8 mouse cellular contexts compared by ENCODE assay signal in the genomic region with DNA sequence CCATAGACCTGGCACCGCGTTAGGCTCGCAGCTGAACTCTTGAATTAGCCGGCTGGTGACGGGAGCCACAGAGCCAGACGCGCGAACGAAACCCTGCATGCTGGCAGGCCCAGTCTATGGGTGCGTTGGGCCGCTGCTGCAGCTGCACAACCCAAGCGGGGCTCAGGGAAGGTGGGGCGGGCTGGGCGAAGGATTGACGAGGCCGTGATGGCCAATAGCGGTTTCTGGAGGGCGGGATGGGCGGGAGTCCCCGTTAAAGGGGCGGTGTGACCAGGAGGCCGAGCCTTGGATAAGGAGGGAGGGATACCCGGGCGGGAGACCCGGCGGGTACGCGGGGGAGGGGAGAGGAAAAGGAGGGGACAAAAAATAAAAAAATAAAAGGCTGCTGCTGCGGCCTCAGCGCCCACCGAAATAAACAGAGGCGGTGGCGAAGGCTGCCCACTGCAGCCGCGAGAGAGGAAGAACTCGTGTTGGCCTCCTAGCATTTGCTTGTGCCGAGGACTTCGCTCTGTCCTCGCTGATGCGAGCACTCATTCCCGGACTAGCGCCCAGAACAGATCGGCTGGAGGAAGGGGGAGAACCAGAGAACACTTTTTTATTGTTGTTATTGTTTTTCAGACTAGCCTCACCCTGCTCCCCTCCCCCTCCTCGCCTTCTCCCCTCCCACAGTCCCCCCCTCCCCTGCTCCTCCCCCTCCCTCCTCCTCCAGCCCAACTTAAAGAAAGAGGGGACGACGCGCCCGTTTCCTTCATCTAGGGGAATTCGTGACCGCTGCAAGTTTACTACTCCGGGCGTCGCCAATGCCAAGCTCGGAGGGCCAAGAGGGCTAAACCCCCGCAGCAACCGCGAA. TPM values are rescaled to one million over a fixed set of nuclear protein-coding genes. Genes with fewer than 3 reads are reported as not detected.
DNase-seq lines count a peak whose midpoint lies in the region; ATAC-seq and TF ChIP-seq lines count a peak whose summit lies in the region.

No protein-coding gene starts in this region.

- H3K4me1 ChIP-seq in brown adipose tissue, adult 24 weeks (ENCODE audit: control insufficient read depth, insufficient read depth, insufficient read length, low read length) = peaks cover 4% of the 10 kb centered on the region; the same call in 1 of the 2 replicates
- H3K4me1 ChIP-seq in embryonic facial prominence, embryonic 14.5 days (ENCODE audit: control insufficient read depth, insufficient read depth, low read length) = peaks cover 12% of the 10 kb centered on the region
- H3K4me1 ChIP-seq in limb, embryonic 12.5 days (replicated peaks) = peaks cover 39% of the 10 kb centered on the region
- H3K4me1 ChIP-seq in neural tube, embryonic 15.5 days = peaks cover 29% of the 10 kb centered on the region

- peaks cover 98% of the 10 kb centered on the region for H3K27me3 ChIP-seq in embryonic facial prominence, embryonic 14.5 days (replicated peaks; ENCODE audit: control insufficient read depth, insufficient read depth, low read length)
- H3K27me3 ChIP-seq in limb, embryonic 12.5 days = peaks cover 65% of the 10 kb centered on the region
- peaks cover 52% of the 10 kb centered on the region for H3K27me3 ChIP-seq in neural tube, embryonic 15.5 days (replicated peaks)

- H3K4me3 ChIP-seq in layer of hippocampus, adult 2 months = peak overlapping the region; percentile 60
- peak overlapping the region; percentile 46 for H3K4me3 ChIP-seq in brown adipose tissue, adult 24 weeks (ENCODE audit: insufficient read depth, low read depth, low read length)
- peak overlapping the region; percentile 49 for H3K4me3 ChIP-seq in embryonic facial prominence, embryonic 14.5 days (ENCODE audit: low read depth, low read length)
- H3K4me3 ChIP-seq in limb, embryonic 12.5 days (replicated peaks) = peak overlapping the region; percentile 78
- peak overlapping the region; percentile 47 for H3K4me3 ChIP-seq in neural tube, embryonic 15.5 days (replicated peaks)

- no peaks in the 10 kb centered on the region for H3K9me3 ChIP-seq in embryonic facial prominence, embryonic 14.5 days (ENCODE audit: control insufficient read depth, low read length)
- no peaks in the 10 kb centered on the region for H3K9me3 ChIP-seq in limb, embryonic 12.5 days
- no peaks in the 10 kb centered on the region for H3K9me3 ChIP-seq in neural tube, embryonic 15.5 days (replicated peaks)

- ATAC-seq in embryonic facial prominence, embryonic 14.5 days (ENCODE audit: low read depth) = peak; percentile 74
- ATAC-seq in limb, embryonic 12.5 days (ENCODE audit: insufficient number of reproducible peaks, insufficient read depth, low FRiP score, low TSS enrichment, low read depth) = peak; percentile 85
- ATAC-seq in neural tube, embryonic 15.5 days (ENCODE audit: low FRiP score) = peak; percentile 75

- H3K27ac ChIP-seq in layer of hippocampus, adult 2 months = peak overlapping the region; percentile 86
- H3K27ac ChIP-seq in brown adipose tissue, adult 24 weeks (replicated peaks; ENCODE audit: low read depth, low read length) = no peak overlapping the region
- H3K27ac ChIP-seq in embryonic facial prominence, embryonic 14.5 days (replicated peaks; ENCODE audit: low read depth, low read length) = no peak overlapping the region; the same call in 1 of the 2 replicates
- peak overlapping the region; percentile 99 for H3K27ac ChIP-seq in limb, embryonic 12.5 days
- peak overlapping the region; percentile 89 for H3K27ac ChIP-seq in neural tube, embryonic 15.5 days (replicated peaks)

- under 1% methylated on average over 56 of the region's 57 CpGs for WGBS in embryonic facial prominence, embryonic 14.5 days
- under 1% methylated on average over 56 of the region's 57 CpGs for WGBS in limb, embryonic 12.5 days
- WGBS in neural tube, embryonic 15.5 days = under 1% methylated on average over 56 of the region's 57 CpGs

- peak overlapping the region; percentile 68 for H3K4me2 ChIP-seq in embryonic facial prominence, embryonic 14.5 days (ENCODE audit: low read depth, low read length)
- H3K4me2 ChIP-seq in limb, embryonic 12.5 days = peak overlapping the region; percentile 81
- H3K4me2 ChIP-seq in neural tube, embryonic 15.5 days = peak overlapping the region; percentile 59

- TF ChIP-seq CTCF in layer of hippocampus, adult 2 months (conservative IDR thresholded peaks at IDR 0.05) = no peak

- DNase-seq in layer of hippocampus, adult 2 months (ENCODE audit: low spot score in 2 of 2) = peak in 1 of 2 experiments; percentile 36
- no peak for DNase-seq in layer of hippocampus, adult 18-20 months (ENCODE audit: low spot score in 2 of 2)
- DNase-seq in embryonic facial prominence, embryonic 14.5 days (ENCODE audit: low spot score) = peak; percentile 85
- DNase-seq in ovary, postnatal 10 days (ENCODE audit: low spot score) = no peak
- no peak for DNase-seq in ovary, postnatal 14 days (ENCODE audit: low spot score)

- no peaks in the 10 kb centered on the region for H3K36me3 ChIP-seq in embryonic facial prominence, embryonic 14.5 days (ENCODE audit: control insufficient read depth, insufficient read depth, low read length)
- no peaks in the 10 kb centered on the region; the same call in 1 of the 2 replicates for H3K36me3 ChIP-seq in limb, embryonic 12.5 days
- no peaks in the 10 kb centered on the region for H3K36me3 ChIP-seq in neural tube, embryonic 15.5 days

- peak overlapping the region; percentile 51; the same call in 1 of the 2 replicates for H3K9ac ChIP-seq in embryonic facial prominence, embryonic 14.5 days (ENCODE audit: low read depth, low read length)
- peak overlapping the region; percentile 96 for H3K9ac ChIP-seq in limb, embryonic 12.5 days (replicated peaks)
- H3K9ac ChIP-seq in neural tube, embryonic 15.5 days (replicated peaks) = peak overlapping the region; percentile 49

RNA-seq across cellular contexts. Expression of gene Zic2, which starts 1.0 kb away (rescaled TPM):
- 10 to 100 TPM; 17.7 to 21.9 TPM for total RNA-seq in layer of hippocampus, adult 2 months (2021)
- 10 to 100 TPM; 16.1 to 18.7 TPM for total RNA-seq in layer of hippocampus, adult 18-20 months (2021)
- not detected in 2 replicates for polyA plus RNA-seq in brown adipose tissue, adult 24 weeks (2012; ENCODE audit: insufficient read depth, insufficient read length, missing spikeins)
- polyA plus RNA-seq in embryonic facial prominence, embryonic 14.5 days (2014; fragmentation: Nextera tagmentation; extraction: Ambion mirVana) = 1.6 TPM in 2 replicates
- polyA plus RNA-seq in limb, embryonic 12.5 days (2016; fragmentation: Nextera tagmentation; extraction: Ambion mirVana) = 6.2 and 8.0 TPM in 2 replicates
- 5.1 and 6.8 TPM in 2 replicates for polyA plus RNA-seq in neural tube, embryonic 15.5 days (2015; fragmentation: Nextera tagmentation; extraction: Ambion mirVana)

RNA-seq across cellular contexts. Expression of gene Zic5, which starts 8.8 kb away (rescaled TPM):
- total RNA-seq in layer of hippocampus, adult 2 months (2021) = 1 to 10 TPM; 3.9 to 4.4 TPM
- 1 to 10 TPM; 3.0 to 5.1 TPM for total RNA-seq in layer of hippocampus, adult 18-20 months (2021)
- not detected in 2 replicates for polyA plus RNA-seq in brown adipose tissue, adult 24 weeks (2012; ENCODE audit: insufficient read depth, insufficient read length, missing spikeins)
- polyA plus RNA-seq in embryonic facial prominence, embryonic 14.5 days (2014; fragmentation: Nextera tagmentation; extraction: Ambion mirVana) = 1.9 and 2.1 TPM in 2 replicates
- 8.0 TPM in 2 replicates for polyA plus RNA-seq in limb, embryonic 12.5 days (2016; fragmentation: Nextera tagmentation; extraction: Ambion mirVana)
- polyA plus RNA-seq in neural tube, embryonic 15.5 days (2015; fragmentation: Nextera tagmentation; extraction: Ambion mirVana) = 3.9 and 6.2 TPM in 2 replicates

RNA-seq across cellular contexts. Expression of gene Gm10837, which starts 16.1 kb away (rescaled TPM):
- total RNA-seq in layer of hippocampus, adult 2 months (2021) = not detected
- total RNA-seq in layer of hippocampus, adult 18-20 months (2021) = not detected
- not detected in 2 replicates for polyA plus RNA-seq in brown adipose tissue, adult 24 weeks (2012; ENCODE audit: insufficient read depth, insufficient read length, missing spikeins)
- 0.14 TPM in 1 of 2 replicates, not detected in the other for polyA plus RNA-seq in embryonic facial prominence, embryonic 14.5 days (2014; fragmentation: Nextera tagmentation; extraction: Ambion mirVana)
- 0.14 and 0.18 TPM in 2 replicates for polyA plus RNA-seq in limb, embryonic 12.5 days (2016; fragmentation: Nextera tagmentation; extraction: Ambion mirVana)
- polyA plus RNA-seq in neural tube, embryonic 15.5 days (2015; fragmentation: Nextera tagmentation; extraction: Ambion mirVana) = 0.23 and 0.27 TPM in 2 replicates

RNA-seq across cellular contexts. Expression of gene Gm5089, which starts 23.4 kb away (rescaled TPM):
- under 1 TPM; 0.17 to 0.36 TPM for total RNA-seq in layer of hippocampus, adult 2 months (2021)
- total RNA-seq in layer of hippocampus, adult 18-20 months (2021) = under 1 TPM; 0.30 to 0.38 TPM
- not detected in 2 replicates for polyA plus RNA-seq in brown adipose tissue, adult 24 weeks (2012; ENCODE audit: insufficient read depth, insufficient read length, missing spikeins)
- polyA plus RNA-seq in embryonic facial prominence, embryonic 14.5 days (2014; fragmentation: Nextera tagmentation; extraction: Ambion mirVana) = not detected in 2 replicates
- polyA plus RNA-seq in limb, embryonic 12.5 days (2016; fragmentation: Nextera tagmentation; extraction: Ambion mirVana) = 0.14 and 0.23 TPM in 2 replicates
- polyA plus RNA-seq in neural tube, embryonic 15.5 days (2015; fragmentation: Nextera tagmentation; extraction: Ambion mirVana) = 0.14 and 0.60 TPM in 2 replicates

RNA-seq across cellular contexts. Expression of gene Pcca, which starts 59.9 kb away (rescaled TPM):
- total RNA-seq in layer of hippocampus, adult 2 months (2021) = 10 to 100 TPM; 41.2 to 44.3 TPM
- 10 to 100 TPM; 38.7 to 39.5 TPM for total RNA-seq in layer of hippocampus, adult 18-20 months (2021)
- 344 and 349 TPM in 2 replicates for polyA plus RNA-seq in brown adipose tissue, adult 24 weeks (2012; ENCODE audit: insufficient read depth, insufficient read length, missing spikeins)
- polyA plus RNA-seq in embryonic facial prominence, embryonic 14.5 days (2014; fragmentation: Nextera tagmentation; extraction: Ambion mirVana) = 23.1 and 23.2 TPM in 2 replicates
- polyA plus RNA-seq in limb, embryonic 12.5 days (2016; fragmentation: Nextera tagmentation; extraction: Ambion mirVana) = 34.5 and 37.7 TPM in 2 replicates
- polyA plus RNA-seq in neural tube, embryonic 15.5 days (2015; fragmentation: Nextera tagmentation; extraction: Ambion mirVana) = 27.5 and 28.1 TPM in 2 replicates

Comparison
In these comparisons a context has a peak if more than half of its experiments do, and no peak if none do; other contexts are left out.
1. H3K27ac ChIP-seq: peak in layer of hippocampus, adult 2 months (single experiment), limb, embryonic 12.5 days (single experiment) and neural tube, embryonic 15.5 days (single experiment); none in brown adipose tissue, adult 24 weeks (single experiment) and embryonic facial prominence, embryonic 14.5 days (single experiment).
2. Peak in every context shown above with its lines, with median percentiles within 50 percentile points of each other: H3K4me3 ChIP-seq, ATAC-seq, H3K4me2 ChIP-seq and H3K9ac ChIP-seq.